Mouse (Mus musculus): ENCODE measurements around the gene Mettl7a3.

Gene Mettl7a3

DNA sequence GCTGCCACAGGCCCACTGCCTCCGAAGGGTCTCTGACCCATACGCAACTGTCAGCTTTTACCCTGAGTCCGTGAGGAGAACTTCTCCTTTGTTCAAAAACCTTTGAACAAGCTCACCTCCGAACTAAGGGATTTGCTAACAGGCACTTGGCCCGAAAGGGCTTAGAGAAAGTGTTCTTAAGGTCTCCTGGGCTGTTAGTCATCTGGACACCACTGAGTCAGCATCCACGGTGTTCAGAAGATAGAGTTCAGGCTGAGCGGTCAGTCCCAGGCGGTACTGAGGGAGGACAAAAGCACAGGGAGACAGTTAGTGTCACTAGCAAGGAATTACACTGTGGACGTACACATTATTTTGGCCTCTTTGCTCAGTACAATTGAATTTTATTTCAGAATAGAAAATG is 54.2 kb downstream of the Mettl7a3 start:
- DNase-seq = no peak
